Mouse (Mus musculus) heart, postnatal 0 days (tissue): ENCODE measurements around the gene Kdm6b.

Source experiments
- CTCF ChIP-seq: IDR thresholded peaks from 2 replicates; pipeline ENCODE4 v1.5.1; 2016; ENCODE audit warnings: antibody characterized with exemption, control low read depth, low read depth
- EP300 ChIP-seq: IDR thresholded peaks from 2 replicates; pipeline ENCODE4 v1.6.1; 2016; ENCODE audit warnings: antibody characterized with exemption, low read depth

DNA sequence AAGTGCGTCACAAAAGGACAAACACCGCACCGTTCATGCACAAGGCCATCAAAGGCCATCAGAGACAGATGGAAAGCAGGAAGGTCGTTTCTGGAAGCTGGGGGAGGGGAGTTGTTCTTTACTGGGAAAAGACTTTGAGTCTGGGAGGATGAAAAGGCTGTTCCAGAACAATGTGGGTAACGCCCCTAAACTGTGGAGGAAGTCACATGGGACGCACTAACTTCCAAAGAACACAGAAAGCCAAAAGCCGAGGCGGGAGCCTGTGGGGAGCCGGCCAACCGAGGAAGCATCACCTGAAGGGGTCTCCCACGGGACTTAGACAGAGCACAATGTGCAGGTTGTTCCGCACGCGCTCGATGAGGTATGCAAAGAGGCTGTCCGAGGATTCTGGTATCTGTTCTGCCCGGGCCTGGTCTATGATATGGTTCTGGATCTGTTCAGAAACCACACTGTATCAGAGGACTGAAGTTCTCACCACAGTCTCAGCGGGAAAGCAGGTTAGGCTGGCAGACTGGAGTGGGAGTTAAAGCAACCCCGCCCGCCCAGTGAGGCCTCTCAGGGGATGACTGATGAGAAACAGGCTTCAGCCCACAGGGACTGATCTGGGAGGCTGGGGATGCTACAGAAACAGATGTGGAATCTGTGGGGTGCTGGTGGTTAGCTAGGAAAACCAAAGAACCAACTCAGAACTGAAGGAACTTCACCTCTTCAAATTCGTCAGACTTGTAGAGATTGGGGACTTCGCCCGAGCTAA lies 38.8 kb upstream of the Kdm6b start:
- TF ChIP-seq CTCF: no peak
- TF ChIP-seq EP300: peak; percentile 75
